Mouse (Mus musculus) stomach, postnatal 0 days (tissue): Measurements from ENCODE around the gene Dst. TPM values are rescaled to one million over a fixed set of nuclear protein-coding genes. Genes with fewer than 3 reads are reported as not detected.
"Not testable (repeated sequence)": the region's sequence is repeated elsewhere in the genome, so short reads cannot be mapped to it uniquely, and the experiment has no call there.

Experiments used
- ATAC-seq: fragments of 200-750 bp; cut with Nextera tagmentation; 2 replicates; pipeline ENCODE4 v1.8.0; 2017; ENCODE audit not compliant: low FRiP score, low TSS enrichment
- DNase-seq: peaks from one replicate; pipeline ENCODE4 v3.0.0-alpha.2; 2016; ENCODE audit warnings: low spot score
- H3K27ac ChIP-seq: fragments of 300-500 bp; sonication (generic); replicated peaks from 2 replicates; pipeline ENCODE4 v1.5.1; 2014; ENCODE audit warnings: mild to moderate bottlenecking, control low read depth
- H3K27me3 ChIP-seq: fragments of 300-500 bp; sonication (generic); 2 replicates; pipeline ENCODE4 v1.6.1; 2014; ENCODE audit warnings: low read length; ENCODE audit not compliant: control insufficient read depth, insufficient read depth
- H3K36me3 ChIP-seq: fragments of 300-500 bp; sonication (generic); 2 replicates; pipeline ENCODE4 v1.6.1; 2014; ENCODE audit warnings: low read length, mixed read lengths; ENCODE audit not compliant: control insufficient read depth, insufficient read depth
- H3K4me1 ChIP-seq: fragments of 300-500 bp; sonication (generic); replicated peaks from 2 replicates; pipeline ENCODE4 v1.6.1; 2014; ENCODE audit warnings: antibody characterized with exemption; ENCODE audit not compliant: control insufficient read depth, insufficient read depth
- H3K4me2 ChIP-seq: fragments of 300-500 bp; sonication (generic); replicated peaks from 2 replicates; pipeline ENCODE4 v1.6.1; 2014; ENCODE audit warnings: low read depth, mild to moderate bottlenecking, control low read depth, moderate library complexity
- H3K4me3 ChIP-seq: fragments of 300-500 bp; sonication (generic); 2 replicates; pipeline ENCODE4 v1.5.1; 2014; ENCODE audit warnings: low read depth, low read length, control low read depth
- H3K9ac ChIP-seq: fragments of 300-500 bp; sonication (generic); 2 replicates; pipeline ENCODE4 v1.6.1; 2014; ENCODE audit warnings: mild to moderate bottlenecking, low read length, control low read depth, mixed read lengths
- H3K9me3 ChIP-seq: fragments of 300-500 bp; sonication (generic); 2 replicates; pipeline ENCODE4 v1.6.1; 2016; ENCODE audit warnings: low read length; ENCODE audit not compliant: control insufficient read depth
- CTCF ChIP-seq: IDR thresholded peaks from 2 replicates; pipeline ENCODE4 v1.5.1; 2016; ENCODE audit warnings: antibody characterized with exemption, low read depth, mild to moderate bottlenecking, moderate library complexity
- EP300 ChIP-seq: optimal IDR thresholded peaks from 2 replicates; pipeline ENCODE3; 2016; ENCODE audit warnings: antibody characterized with exemption
- WGBS: fragments of 180-500 bp; shearing (Covaris S2); extraction: QIAGEN DNeasy Blood & Tissue Kit; methylation state at CpG from one replicate; pipeline ENCODE4 v1.1.7; 2014; 5-methylcytosine and 5-hydroxymethylcytosine counted together
- polyA plus RNA-seq: library from polyadenylated mRNA; unstranded; fragments of >200 nt; fragmentation: Nextera tagmentation; extraction: Ambion mirVana; gene quantifications from 2 replicates; pipeline ENCODE4 v1.2.1, GENCODE M21; 2015

The Dst gene
- polyA plus RNA-seq, 1 experiment from 2014 or later: 16.4 TPM

DNA sequence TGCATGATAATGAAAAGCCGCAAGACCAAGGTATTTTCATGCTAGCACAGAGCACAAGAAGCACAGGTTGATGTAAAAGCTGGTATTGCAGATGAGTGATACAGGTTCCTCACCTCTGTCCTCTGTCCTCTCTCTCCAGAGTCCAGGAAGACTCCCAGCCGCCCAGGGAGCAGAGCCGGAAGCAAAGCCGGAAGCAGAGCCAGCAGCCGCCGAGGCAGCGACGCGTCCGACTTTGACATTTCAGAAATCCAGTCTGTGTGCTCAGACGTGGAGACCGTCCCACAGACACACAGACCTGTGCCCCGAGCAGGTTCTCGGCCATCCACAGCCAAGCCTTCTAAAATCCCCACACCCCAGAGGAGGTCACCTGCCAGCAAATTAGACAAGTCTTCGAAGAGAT lies 399.2 kb downstream of the Dst start:
- DNase-seq (no peak), ATAC-seq (no peak)
- no peak for TF ChIP-seq CTCF
- TF ChIP-seq EP300: no peak
- no peaks in the 10 kb centered on the region for H3K4me1 ChIP-seq
- H3K9ac ChIP-seq: no peak overlapping the region
- 94% methylated on average over 15 of the region's 15 CpGs for WGBS
- no peaks in the 10 kb centered on the region for H3K27me3 ChIP-seq
- peaks cover 9% of the 10 kb centered on the region for H3K36me3 ChIP-seq
- no peaks in the 10 kb centered on the region for H3K9me3 ChIP-seq
- H3K4me3 ChIP-seq: no peak overlapping the region
- H3K27ac ChIP-seq: no peak overlapping the region
- H3K4me2 ChIP-seq: no peak overlapping the region

DNA sequence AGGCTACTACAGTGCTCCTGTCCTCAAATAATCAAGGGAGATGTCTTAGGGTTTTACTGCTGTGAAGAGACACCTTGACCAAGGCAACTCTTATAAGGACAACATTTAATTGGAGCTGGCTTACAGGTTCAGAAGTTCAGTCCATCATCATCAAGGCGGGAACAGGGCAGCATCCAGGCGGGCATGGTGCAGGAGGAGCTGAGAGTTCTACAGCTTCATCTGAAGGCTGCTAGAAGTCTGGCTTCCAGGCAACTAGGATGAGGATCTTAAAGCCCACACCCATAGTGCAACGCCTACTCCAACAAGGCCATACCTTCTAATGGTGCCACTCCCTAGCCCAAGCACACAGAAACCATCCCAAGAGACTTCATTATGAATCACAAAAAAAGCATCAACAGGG lies 400.8 kb downstream of the Dst start:
- H3K36me3 ChIP-seq, DNase-seq, ATAC-seq, H3K4me1 ChIP-seq, H3K27me3 ChIP-seq, H3K9ac ChIP-seq, H3K4me2 ChIP-seq, H3K9me3 ChIP-seq, H3K27ac ChIP-seq, H3K4me3 ChIP-seq: not testable (repeated sequence)
- 93% methylated on average over 3 of the region's 3 CpGs for WGBS

DNA sequence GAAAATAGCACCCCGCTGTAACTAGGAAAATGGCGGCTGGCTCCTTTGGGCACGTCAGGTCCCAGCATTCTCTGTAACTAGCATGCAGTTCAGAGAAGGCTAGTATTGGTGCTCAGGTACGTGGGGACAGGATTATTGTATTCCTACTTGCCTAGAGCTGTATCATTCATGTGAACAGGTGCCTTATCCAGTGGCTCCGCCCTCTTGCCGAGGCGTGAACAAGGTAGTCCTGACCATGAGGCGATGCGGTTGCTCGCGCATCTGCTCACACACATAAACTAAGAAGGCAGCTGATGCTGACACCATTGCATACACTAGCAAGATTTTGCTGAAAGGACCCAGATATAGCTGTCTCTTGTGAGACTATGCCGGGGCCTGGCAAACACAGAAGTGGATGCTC lies 401.4 kb downstream of the Dst start:
- Histone ChIP-seq H3K27me3 (no peaks in the 10 kb centered on the region), H3K36me3 (peaks cover 3% of the 10 kb centered on the region; the same call in 1 of the 2 replicates), H3K4me3 (no peak overlapping the region), H3K4me1 (no peaks in the 10 kb centered on the region), H3K4me2 (no peak overlapping the region), H3K27ac (no peak overlapping the region), H3K9ac (no peak overlapping the region), H3K9me3 (no peaks in the 10 kb centered on the region)
- DNase-seq: no peak
- TF ChIP-seq EP300 (no peak), CTCF (no peak)
- WGBS: 98% methylated on average over 12 of the region's 12 CpGs
- ATAC-seq: no peak

DNA sequence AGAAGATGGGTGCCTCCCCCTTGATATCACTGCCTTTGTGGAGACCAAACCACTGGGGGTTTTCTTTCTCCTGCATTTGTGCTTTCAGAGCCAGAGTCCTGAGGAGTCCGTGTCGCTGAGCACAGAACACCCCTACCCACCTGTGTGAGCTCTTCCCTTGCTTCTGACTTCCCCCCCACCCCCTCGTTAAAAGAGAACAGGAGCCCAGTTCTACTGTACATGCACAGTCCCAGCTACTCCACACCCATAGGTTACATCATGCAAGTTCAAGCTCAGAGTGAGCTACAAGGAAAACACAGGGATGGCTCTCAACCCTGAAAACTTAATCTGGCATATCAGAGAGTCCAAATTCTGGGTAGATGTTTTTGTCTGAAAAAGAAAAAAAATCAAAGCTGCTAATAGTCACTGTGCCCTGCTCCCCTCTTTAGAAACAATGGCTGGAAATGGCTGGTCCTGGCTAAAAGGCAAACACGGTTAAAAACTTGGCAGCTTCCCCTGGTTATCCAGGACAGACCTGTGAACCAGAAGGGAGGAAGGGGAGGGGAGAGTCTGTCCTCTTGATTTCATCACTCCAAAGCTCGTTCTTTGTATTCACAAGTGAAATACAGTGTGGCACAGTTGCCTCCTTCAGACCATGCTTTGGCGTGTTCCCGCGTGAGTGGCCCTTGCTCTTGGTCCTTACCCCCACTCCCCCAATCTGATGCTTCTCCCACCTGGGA lies 402.7 kb downstream of the Dst start:
- H3K9me3 ChIP-seq: no peaks in the 10 kb centered on the region
- DNase-seq (no peak), ATAC-seq (no peak)
- H3K27me3 ChIP-seq: no peaks in the 10 kb centered on the region
- H3K4me3 ChIP-seq: no peak overlapping the region
- H3K36me3 ChIP-seq: peaks cover 3% of the 10 kb centered on the region; the same call in 1 of the 2 replicates
- H3K9ac ChIP-seq: no peak overlapping the region
- TF ChIP-seq CTCF: no peak
- TF ChIP-seq EP300: no peak
- 69% methylated on average over 8 of the region's 8 CpGs for WGBS
- no peak overlapping the region for H3K4me2 ChIP-seq
- no peak overlapping the region for H3K27ac ChIP-seq
- no peaks in the 10 kb centered on the region for H3K4me1 ChIP-seq

DNA sequence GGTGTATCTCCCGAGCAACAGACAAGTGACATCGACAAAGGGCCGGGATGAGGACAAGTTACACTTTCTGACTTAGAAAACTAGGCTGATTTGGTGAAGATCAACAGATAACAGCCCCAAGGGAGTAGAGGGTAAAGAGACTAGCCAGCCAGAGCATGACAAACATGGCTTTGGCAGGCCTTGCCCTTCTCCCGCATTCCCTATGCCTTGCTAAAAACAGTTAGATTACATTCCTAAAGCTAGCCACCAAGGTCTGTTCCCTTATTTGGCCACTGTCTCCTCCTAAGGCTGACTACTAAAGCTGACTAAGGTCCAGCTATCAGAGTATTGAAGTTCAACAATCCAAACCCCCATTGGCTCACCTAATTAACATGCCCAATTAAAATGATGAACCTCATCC lies 404.8 kb downstream of the Dst start:
- no peak for ATAC-seq
- no peaks in the 10 kb centered on the region for H3K4me1 ChIP-seq
- H3K9me3 ChIP-seq: no peaks in the 10 kb centered on the region
- peak overlapping the region; percentile 5; the same call in 1 of the 2 replicates for H3K27ac ChIP-seq
- no peak overlapping the region for H3K4me2 ChIP-seq
- no peak for TF ChIP-seq CTCF
- no peak for TF ChIP-seq EP300
- no peak overlapping the region for H3K4me3 ChIP-seq
- no peaks in the 10 kb centered on the region for H3K36me3 ChIP-seq
- no peak for DNase-seq
- 88% methylated on average over 4 of the region's 4 CpGs for WGBS
- no peak overlapping the region for H3K9ac ChIP-seq
- H3K27me3 ChIP-seq: no peaks in the 10 kb centered on the region

DNA sequence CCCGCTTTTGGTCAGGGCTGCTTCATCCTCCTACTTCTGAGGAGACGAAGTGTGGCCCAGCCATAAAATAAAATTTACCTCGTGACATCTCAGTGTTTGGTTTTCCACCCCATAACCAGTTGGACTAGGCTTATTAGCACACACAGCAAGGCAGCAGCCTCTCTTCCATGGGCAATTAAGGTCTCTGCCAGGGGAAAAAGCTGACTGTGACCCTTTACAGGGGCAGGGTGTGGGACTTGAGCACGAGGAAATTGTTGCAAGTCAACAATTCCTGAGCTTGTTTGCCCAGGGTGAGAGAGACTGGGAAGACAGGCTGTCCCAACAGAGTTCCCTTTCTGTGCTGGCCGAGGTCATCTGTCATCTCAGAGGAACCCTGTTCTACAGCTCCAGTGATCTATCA lies 407.4 kb downstream of the Dst start:
- no peak for ATAC-seq
- 43% methylated on average over 5 of the region's 5 CpGs for WGBS

More for the DNA sequence above, 407.4 kb downstream of the Dst start:
- Histone ChIP-seq H3K9ac (no peak overlapping the region), H3K4me3 (no peak overlapping the region), H3K27me3 (no peaks in the 10 kb centered on the region), H3K27ac (no peak overlapping the region), H3K9me3 (no peaks in the 10 kb centered on the region), H3K4me2 (no peak overlapping the region), H3K36me3 (no peaks in the 10 kb centered on the region), H3K4me1 (no peaks in the 10 kb centered on the region)
- TF ChIP-seq EP300: no peak
- no peak for TF ChIP-seq CTCF
- DNase-seq: peak; percentile 10
